Mouse (Mus musculus): Measurements from ENCODE around the gene Sfrp5.

The Sfrp5 gene

DNA sequence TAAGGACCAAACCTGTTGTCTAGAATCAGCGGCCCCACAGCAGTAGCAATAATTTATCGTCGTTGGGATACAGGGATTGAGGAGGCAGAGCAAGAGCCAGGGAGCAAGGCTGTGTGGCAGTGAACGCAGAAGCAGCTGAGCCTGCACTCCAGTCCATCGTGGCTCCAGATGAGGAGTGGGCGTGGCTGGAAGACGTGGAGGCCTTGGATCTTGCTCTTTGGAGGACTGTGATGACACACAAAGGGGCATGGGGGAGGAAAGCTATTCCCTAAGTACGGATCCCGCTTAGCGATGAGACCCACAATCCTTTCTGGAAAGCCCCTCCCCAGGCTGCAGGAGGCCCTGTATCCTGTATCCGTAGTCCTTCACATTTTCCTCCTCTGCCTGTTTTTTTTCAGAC, 4.0 kb downstream of the Sfrp5 start:
- DNase-seq (ENCODE audit: low spot score): no peak

DNA sequence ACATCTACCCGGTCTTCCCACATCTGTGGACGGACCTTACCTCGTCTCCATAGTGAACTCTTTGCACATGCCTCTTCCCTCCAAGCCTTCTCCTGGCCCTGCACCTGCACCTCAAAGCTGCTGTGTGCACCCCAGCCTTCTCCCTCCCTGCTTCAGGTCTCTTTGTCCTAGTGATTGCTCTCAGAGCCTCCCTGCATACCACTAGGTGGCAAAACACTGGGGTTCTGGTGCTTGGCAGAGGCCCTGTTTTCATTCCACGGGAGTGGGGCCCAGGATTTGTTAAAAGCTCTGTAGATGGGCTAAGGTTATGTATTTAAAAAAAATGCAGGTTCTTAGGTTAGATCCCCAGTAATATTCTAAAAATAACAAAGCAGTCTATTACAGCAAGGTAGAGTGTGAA, 5.0 kb downstream of the Sfrp5 start:
- DNase-seq (ENCODE audit: low spot score): no peak

DNA sequence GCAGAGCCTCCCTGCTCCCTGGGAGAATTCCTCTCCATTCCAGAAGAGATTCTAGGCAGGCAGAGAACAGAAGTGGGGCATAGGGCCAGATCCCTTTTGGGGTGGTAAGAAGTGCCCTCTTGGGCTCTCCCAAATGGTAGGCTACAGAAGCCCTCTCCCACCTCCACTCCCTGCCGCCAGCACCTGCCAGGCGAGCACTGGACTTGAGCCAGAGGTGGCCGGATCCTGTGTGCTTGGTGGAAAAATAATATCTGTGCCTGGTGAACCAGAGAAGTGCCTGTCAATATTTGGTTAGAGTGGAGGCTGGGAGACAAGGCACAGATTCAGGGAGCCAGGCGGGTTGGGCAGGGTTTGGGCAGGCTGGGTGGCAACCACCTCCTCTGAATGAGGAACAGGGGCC, 5.7 kb downstream of the Sfrp5 start:
- no peak for DNase-seq (ENCODE audit: low spot score)

DNA sequence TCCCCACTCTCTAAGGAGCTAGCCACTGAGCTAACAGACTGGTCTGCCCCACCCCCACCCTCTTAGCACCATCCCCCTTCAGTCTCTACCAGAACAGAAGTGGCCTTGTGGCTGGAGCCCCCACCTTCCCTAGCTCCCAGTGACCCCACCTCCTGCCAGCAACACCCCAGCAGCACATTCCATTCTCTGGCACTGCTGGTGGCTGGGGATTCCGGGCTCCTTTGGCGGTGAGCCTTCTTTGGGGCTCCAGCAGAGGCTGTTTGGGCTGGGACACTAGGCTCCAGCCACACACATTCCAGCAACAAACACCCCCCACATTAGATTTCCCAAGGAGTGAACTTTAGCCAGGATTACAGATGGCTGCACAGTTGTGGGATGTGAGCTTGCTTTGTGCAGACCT, 8.7 kb downstream of the Sfrp5 start:
- no peak for DNase-seq (ENCODE audit: low spot score)

DNA sequence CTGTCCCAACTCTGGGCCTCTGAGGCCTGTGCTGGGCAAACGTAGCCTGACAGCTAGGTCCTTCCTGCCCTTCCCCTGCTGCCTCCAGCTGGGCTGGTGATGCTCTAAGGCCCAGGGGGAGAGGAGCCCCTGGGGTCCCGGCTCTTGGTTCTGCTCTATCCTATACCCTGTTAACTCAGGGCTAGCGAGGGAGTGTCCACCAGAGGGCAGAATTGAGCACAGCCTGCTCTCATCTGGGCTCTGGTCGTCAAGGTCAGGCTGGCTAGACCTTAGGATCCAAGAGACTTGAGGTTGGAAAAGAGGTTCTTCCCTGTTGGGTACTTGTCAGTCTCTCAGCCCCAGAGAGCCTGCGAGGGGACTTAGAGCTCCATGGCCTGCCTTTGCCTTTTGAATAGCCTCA, 11.6 kb downstream of the Sfrp5 start:
- no peak for DNase-seq (ENCODE audit: low spot score)

DNA sequence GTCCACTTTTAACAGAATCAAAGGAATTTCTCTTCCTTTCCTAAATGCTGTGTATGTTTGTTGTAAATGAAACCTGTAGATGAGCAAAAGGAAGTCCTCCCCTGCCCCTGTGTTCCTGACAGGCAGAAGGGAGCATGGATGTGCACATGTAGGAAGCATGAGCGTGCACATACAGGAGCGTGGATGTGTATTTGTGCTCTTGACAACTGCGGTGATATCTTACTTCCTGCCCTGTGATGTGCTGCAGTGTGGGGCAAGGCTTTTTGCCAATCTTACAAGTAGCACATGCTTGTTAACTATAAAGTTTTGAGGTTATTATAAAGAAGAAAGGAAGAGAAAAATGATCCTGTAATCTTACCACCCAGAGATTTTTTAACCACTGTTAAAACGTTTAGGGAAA, 12.3 kb downstream of the Sfrp5 start:
- no peak for DNase-seq (ENCODE audit: low spot score)

DNA sequence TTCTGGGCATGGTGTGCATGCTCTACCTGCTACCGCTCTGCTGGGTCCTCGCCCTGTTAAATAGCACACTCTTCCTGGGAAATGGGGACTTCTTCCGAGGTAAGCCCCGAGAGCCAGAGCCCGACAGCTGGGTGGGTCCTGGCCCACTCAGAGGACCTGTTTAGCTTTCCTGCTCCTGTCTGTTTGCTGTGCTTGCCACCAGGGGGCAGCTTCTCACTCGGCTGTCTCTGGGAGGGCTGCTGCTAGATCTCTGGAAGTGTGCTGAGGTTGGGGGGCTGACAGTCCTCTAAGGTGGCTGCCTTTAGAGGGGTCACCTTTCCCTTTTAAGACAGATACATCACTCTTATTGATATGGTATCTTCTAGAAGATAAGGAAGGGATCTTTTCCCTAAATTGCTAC, 19.4 kb downstream of the Sfrp5 start:
- DNase-seq (ENCODE audit: low spot score): no peak

DNA sequence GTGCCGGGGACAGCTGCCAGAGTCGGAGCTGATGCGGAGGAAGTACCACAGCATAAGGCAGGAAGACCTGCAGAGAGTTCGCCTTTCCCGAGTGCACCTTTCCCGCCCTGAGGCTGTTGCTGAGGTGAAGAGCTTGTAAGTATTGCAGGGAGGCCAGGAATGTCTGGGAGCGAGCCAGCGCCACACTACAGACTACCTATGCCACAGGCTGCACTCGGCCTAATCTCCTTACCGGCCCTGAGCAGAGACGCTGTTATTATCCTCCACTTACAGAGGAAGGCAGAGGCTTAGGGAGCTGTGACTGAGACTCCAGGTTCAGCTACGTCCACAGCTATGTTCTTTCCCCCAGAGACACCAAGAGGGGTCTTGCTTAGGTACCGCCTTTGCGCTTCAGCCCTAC, 22.7 kb downstream of the Sfrp5 start:
- no peak for DNase-seq (ENCODE audit: low spot score)

DNA sequence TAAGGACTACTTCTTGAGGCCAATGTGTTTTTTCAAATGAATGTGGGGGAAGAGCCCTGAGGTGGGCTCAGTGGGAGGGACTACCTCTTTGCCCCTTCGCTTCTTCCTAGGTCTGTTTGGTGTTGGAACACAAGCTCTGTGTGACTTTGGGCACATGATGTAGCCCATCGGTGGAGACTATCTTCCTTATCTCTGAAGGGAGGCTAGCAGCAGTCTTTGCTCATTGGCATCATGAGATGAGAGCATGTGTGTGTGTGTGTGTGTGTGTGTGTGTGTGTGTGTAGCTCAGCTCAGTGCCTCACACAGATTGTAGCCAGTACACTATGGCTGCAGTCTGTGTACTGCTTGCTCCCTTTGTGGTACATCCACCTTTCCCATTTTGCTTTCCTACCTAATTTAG, 24.6 kb downstream of the Sfrp5 start:
- no peak for DNase-seq (ENCODE audit: low spot score)

DNA sequence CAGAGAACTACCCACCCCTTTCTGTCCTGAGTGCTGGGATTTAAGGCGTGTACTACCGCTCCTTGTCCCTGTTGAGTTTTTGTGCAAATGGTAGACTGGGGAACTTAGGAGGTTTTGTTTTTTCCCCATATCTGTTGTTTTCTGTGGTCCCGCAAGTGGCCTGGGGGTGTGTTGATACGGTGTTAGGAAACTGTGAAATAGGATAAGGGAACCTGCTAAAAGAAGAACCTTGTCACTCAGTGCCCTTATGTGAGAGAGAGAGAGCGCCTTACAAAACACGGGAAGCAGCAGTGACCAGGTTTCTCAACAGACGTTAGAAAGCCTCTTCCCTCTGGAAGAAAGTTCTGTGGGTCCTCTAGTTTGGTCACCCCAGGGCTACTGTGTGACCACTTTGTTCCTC, 25.2 kb downstream of the Sfrp5 start:
- DNase-seq (ENCODE audit: low spot score): no peak

DNA sequence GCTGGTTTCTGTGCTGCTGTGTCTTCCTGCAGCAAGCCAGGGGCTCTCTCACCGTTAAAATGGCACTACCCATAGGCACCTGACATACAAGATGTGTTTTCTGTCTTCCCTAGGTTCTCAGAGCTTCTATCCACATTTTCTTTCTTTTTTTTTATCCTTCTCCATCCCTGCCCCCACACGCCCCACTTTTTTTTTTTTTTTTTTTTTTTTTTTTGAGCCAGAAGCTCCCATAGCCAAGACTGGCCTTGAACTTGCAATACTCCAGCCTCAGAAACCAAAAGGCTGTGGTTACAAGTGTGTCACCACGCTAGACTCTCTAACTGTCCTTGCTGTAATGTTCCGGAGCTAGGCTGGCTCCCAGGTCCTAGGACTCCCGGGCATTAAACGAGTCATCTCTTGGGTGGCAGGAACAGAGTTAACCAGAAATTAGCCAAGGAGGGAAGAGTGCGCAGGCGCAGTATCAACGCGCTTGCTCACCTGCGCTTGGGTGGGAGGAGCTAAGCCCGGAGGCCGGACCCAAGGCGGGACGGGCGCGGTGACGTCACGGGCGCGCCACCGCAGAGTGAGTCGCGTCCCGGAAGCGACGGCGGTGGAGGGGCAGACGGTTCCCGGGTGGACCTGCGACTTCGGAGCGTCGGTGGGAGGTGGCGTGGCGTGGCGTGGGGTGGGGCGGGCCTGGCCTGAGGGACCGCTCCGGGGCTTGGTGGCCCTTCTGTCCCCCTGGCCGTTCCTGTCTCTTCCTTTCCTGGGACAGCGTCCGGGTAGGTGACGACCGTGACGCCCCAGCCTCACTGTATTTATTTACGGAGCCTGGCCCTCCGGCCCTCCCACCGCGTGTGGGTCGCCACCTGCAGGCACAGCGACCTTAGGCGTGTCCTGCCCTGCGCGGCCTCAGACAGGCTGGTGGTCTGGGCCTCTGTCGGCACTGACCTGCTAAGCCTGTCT, 31.8 kb downstream of the Sfrp5 start:
- DNase-seq (ENCODE audit: low spot score): peak; percentile 95

DNA sequence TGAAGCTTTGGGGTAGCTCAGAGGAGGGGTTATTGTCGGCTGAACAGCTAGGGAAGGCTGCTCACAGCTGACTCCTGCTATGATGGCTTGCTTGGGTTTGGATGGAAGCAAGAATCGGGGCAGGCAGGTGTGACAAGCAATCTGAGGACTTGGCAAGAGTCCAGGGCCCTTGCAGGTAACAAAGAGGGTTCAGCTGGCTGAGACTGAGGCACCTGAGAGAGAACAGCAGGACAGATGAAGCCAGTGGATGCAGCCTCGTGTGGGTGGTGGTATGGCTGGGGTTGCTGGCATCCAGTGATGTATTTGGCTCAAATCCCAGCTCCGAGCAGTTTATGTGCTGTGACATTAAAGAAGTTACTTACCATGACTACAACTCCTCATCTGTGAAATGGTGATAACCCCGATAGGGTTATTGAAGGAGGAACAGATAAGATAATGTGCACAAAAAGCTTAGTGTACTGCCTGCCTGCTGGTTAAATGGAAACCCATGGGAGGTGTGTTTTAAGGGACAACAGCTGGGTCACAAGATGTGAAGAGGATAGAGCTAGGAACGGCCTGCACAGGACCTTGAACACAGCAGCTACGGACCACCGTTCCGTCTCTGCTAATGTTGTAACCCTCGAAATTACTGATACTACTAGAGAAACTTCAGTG, 32.6 kb downstream of the Sfrp5 start:
- DNase-seq (ENCODE audit: low spot score): peak; percentile 67

DNA sequence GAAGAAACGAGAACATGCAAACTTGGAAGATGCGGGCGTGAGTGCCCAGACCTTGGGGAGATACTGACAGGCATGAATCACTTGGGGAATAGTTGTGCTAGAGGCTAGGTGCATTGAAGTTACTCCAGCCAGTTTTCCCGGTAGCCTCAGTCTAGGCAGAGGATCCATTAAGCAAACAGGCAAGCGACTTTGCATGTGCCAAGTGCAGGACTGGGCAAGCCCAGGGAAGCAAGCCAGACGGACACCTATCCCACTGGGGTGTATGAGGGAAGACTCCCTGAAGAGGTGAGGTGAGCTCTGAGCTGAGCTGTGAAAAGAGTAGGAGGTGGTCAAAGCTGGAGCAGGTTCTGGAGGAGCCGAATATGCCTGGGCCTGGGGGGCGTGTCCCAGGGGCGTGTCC, 34.6 kb downstream of the Sfrp5 start:
- no peak for DNase-seq (ENCODE audit: low spot score)

DNA sequence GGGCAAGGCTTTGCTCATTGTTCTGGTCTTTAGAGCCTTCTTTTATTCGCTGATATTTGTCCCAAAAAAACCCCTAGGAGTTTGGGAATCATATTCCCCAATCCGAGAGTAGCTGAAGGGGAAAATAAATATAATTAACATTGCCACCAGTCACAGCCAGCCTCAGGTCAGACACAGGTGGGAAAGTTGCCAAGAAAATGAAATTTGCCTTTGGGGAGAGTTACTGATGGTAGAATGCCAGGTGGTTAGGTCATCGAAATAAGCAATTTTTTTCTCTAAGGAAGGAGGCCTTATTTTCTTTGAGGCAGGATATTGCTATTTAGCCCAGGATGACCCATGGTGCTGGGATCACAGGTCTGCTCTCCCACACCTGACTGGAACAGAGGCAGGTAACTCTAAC, 35.3 kb downstream of the Sfrp5 start:
- no peak for DNase-seq (ENCODE audit: low spot score)

DNA sequence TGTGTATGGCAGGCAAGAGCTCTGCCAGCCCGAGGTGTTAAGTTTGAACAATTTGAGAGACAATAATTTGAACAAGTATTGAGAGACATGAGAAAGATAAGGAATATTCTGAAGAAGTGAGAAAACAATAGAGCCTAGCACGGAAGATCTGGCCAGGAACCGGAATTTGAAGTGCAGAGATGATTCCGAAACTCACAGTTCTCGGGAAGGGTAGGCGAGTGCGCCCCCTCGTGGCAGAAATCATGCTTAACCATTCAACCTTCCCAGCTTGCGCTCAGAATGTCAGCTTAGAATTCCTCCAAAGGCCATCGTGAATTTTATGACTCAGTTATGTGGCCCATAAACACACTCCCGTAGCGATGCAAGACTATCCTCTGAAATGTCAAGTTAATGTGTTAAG, 35.9 kb downstream of the Sfrp5 start:
- peak; percentile 81 for DNase-seq (ENCODE audit: low spot score)

DNA sequence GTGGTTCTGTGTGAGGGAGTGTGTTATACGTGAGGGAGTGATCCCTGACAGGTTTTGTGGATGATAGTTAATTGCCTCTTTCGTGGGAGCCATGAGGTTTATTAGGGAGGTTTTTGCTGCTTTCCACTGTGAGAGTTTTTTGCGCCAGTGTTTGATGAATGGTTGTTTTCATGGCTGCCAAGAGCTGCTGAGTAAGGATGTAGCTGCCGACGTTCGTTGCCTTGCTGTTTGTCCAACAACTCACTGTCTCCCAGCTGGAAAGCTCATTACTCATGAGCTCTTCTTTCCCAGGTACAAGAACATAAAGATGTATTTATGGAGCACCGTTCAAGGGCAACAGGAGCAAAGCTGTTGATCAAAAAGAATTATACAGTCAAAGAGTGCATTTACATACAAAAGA, 37.9 kb downstream of the Sfrp5 start:
- DNase-seq (ENCODE audit: low spot score): no peak

DNA sequence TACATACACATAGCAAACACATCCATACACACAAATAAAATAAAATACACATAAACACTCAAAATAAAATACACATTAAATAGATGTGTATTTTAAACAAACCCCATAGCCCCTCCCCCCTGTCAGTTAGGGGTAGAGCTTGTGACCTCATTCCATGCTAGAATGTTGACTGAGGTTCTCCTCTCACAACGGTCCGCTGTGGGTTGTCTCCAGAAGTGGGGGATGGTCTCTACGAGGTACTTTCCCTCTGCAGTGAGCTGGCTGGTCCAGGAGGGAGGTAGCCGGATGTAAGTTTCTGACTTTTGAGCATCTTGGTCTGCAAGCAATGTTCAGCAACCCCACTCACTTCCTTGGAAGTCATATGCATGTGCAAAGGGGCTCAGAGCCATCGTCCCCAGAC, 38.3 kb downstream of the Sfrp5 start, which contains the start of gene Zfyve27:
Gene Zfyve27, plus strand, starts transcription at position 188 of the 400 bp plus-strand sequence.
- DNase-seq (ENCODE audit: low spot score): no peak

DNA sequence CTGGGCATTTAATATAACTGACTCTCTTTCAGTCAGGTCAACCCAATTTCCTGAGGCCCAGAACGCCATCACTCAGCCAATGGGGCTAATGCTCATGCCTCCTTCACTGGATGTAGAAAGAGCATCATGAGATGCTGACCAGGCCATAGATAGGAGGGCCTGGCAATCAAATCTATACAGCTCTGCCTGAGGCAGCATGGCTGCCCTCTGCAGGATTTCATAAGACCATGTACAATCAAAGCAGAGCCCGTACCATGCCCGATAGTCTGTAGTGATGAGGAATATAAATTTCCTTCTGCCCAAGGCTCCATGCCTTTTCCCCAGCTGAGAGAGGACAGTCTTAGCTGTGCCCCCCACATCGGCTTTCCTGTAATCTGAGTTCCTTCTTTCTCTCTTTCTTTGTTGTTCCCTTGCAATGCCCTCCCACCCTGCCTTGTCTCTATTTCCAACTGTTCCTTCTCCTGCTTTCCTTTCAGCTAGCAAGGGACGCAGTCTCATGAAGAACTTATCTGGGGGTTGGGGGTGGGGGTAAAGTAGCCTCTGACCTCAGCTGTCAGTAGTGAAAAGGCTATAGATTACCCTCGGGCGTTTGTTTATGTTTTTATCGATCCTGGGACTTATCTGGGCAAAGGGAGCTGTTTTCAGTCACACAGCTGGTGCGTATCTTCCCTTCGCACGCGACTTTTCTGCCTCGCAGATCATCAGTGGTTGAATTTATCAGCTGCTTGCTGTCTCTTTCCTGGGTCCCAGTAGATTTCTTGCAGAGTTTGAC, 43.6 kb downstream of the Sfrp5 start:
- DNase-seq (ENCODE audit: low spot score): no peak

DNA sequence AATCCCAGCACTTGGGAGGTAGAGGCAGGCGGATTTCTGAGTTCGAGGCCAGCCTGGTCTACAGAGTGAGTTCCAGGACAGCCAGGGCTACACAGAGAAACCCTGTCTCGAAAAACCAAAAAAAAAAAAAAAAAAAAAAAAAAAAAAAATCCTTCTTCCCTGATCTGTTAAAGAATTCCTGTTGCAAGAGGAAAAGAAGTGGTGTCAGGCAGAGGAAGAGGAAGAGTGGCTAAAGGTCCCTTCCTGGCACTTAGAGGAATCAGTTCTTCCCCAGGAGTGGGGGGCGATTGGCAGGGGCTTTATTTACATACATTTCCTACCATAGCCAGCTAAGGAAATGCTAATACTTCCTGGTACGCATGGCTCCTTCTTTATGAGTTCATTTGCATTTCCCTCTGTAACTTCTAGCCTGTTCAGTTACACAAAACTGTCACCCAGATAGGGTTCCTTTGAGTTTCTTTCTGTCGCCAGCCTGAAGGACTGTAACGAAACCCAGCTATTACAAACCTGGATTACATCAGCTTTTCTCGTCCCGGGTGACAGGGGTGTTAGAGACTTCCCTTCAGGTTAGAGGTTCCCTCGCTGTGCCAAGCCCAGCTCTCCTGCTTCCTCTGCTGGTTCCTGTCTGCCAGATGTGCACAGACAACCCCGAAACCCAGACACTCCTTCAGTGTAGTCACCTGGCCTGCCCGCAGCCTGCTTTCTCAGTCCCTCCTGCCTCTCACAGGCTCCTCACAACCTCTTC, 44.4 kb downstream of the Sfrp5 start:
- DNase-seq (ENCODE audit: low spot score): no peak

DNA sequence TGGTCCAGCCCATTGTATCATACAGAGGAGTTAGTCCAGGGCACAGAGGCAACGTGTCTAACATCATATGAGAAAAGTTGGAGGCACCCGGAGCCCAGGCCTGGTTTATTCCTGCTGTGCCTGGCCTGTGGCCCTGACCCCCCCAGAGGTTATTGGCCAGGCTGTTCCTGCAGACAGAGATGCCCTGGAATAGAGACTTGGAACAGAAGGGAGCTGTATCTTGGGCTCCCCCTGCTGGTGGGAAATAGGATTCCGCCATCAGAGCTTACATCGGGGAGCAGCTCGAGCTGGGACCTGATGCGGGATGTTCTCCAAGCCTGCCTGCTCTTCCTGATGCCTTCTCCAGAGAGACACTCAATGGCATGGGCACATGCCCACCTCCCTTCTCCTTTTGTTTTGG, 50.1 kb downstream of the Sfrp5 start:
- DNase-seq (ENCODE audit: low spot score): peak; percentile 76

DNA sequence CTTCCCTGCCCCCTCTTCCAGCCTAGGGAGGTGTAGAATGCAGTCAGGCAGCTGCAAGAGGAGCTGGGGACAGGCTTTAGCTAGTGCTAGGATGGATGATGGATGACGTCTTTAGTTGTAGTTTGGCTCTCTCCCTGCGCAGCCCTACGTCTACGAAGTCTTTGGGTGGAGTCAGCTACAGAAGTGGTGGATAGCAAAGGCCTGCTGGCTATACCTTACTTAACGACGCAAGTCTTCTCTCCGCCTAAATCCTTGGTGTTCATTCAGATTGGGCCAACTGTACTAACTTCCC, 53.5 kb downstream of the Sfrp5 start:
- DNase-seq (ENCODE audit: low spot score): no peak

Data from c-Kit-positive CD71-positive TER-119-positive erythroid progenitor cells, embryonic 14.5 days (primary cell).